Mouse (Mus musculus) ovary, postnatal 10 days (tissue): ENCODE data around the gene Rubcnl.

Experiments used
- DNase-seq: peaks from one replicate; pipeline ENCODE4 v3.0.0; 2022; ENCODE audit warnings: low spot score

Gene Rubcnl

GRCm38 (mm10) chr14:75071091-75071490, 55.3 kb downstream of the Rubcnl start:
- DNase-seq = no peak

- DNase-seq = no peak
These were observed 59.7 kb downstream of the Rubcnl start for GRCm38 (mm10) chr14:75075299-75076180.

GRCm38 (mm10) chr14:75077946-75078345, 62.1 kb downstream of the Rubcnl start:
- DNase-seq = no peak
